Mouse (Mus musculus) adipose tissue, adult 10 weeks (tissue): ENCODE measurements around the gene Trim11. TPM values are rescaled to one million over a fixed set of nuclear protein-coding genes. Genes with fewer than 3 reads are reported as not detected.

Source experiments
- polyA plus RNA-seq: library from polyadenylated mRNA; stranded (reverse); fragments of 350-450 nt; fragmentation: Illumina TruSeq; extraction: RNeasy Lipid Tissue Mini Kit (QIAGEN cat#74804); gene quantifications from one replicate; pipeline ENCODE4 v1.2.3, GENCODE M21; 2014; ENCODE audit warnings: low read depth, low replicate concordance

Gene Trim11
- 24.7 TPM for polyA plus RNA-seq

DNA sequence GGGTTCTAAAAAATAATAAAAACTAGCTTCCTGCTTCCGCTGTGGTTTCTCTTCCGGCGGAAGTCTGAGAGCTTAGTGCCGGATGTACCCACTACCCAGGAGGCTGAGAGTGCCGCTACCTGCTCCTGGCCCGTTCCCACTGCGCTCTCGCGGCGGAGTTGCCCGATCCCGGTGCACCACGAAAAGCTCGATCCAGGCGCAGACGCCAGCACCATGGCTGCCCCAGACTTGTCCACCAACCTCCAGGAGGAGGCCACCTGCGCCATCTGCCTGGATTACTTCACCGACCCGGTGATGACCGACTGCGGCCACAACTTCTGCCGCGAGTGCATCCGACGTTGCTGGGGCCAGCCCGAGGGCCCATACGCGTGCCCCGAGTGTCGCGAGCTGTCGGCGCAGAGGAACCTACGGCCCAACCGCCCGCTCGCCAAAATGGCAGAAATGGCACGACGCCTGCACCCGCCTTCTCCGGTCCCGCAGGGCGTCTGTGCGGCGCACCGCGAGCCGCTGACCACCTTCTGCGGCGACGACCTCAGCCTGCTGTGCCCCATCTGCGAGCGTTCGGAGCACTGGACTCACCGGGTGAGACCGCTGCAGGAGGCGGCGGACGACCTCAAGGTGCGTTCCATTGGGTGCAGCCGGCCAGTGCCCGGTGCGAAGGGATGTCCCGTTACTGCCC, at the start of gene Trim11:
Gene Trim11, plus strand, starts transcription at position 67 of the 679 bp plus-strand sequence.

GRCm38 (mm10) chr11:58938322-58939087, 39.4 kb upstream of the Trim11 start, which contains the start of gene Rnf187:
Rnf187 (minus strand) TSS chr11:58938916.

DNA sequence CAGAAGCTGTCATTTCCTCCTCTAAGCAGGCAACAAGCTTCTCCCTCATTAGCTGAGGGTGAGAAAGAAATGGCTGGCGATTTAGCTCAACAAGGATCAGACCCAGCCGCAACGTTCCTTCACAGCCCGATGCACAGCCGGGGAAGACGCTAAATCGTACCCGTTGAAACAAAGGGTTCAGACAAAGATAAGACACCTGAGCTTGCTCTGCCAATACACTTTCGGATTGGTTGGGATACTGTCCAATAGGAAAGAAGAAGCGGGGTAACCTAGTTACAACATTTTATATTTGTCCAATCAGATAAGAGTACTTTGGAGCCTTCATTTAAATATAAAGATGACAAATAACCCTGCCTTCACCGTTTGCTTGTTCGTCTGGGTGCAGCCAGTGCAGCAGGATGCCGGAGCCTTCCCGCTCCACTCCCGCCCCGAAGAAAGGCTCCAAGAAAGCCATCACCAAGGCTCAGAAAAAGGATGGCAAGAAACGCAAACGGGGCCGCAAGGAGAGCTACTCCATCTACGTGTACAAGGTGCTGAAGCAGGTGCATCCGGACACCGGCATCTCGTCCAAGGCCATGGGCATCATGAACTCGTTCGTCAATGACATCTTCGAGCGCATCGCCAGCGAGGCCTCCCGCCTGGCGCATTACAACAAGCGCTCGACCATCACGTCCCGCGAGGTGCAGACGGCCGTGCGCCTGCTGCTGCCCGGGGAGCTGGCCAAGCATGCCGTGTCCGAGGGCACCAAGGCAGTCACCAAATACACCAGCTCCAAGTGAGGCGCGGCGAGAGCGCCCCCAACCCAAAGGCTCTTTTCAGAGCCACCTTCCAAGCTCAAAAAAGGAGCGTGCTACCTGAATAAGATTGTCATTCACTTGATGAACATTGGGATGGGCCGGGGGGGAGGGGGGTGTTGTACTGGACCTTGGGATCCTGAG, 29.1 kb upstream of the Trim11 start, which contains the start of gene Hist3h2ba:
Gene Hist3h2ba, plus strand, starts transcription at position 379 of the 938 bp plus-strand sequence.

DNA sequence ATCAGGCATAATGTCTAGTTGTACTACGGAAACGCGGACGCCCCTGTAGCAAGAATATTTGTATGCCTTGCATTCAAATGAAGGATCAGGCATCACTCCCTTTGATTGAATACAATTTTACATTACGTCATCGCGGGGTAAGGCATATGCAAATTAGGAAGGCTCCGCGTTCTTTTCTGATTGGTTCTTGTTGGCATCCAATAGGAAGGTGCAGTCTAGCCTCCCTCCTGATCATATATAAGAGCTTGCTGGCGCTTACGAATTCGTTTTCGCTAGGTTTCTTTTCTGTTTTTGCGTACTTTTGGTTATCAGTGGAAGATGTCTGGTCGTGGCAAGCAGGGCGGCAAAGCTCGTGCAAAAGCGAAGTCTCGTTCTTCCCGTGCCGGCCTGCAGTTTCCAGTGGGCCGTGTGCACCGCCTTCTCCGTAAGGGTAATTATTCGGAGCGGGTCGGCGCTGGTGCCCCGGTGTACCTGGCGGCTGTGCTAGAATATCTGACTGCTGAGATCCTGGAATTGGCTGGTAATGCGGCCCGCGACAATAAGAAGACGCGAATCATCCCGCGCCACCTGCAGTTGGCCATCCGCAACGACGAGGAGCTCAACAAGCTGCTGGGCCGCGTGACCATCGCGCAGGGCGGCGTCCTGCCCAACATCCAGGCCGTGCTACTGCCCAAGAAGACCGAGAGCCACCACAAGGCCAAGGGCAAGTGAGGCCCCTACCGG, 23.3 kb upstream of the Trim11 start, which contains the start of the genes Hist3h2a and Trim17:
Gene Hist3h2a, plus strand, starts transcription at position 266 of the 723 bp plus-strand sequence.
Gene Trim17, plus strand, starts transcription at position 266 of the 723 bp plus-strand sequence.

Other genes starting within 250 kb of the Trim11 start
- gene Olfr317, start 238.9 kb upstream of the Trim11 start, polyA plus RNA-seq = not detected
- gene Olfr316, start 225.4 kb upstream of the Trim11 start, polyA plus RNA-seq = not detected
- gene Olfr315, start 204.9 kb upstream of the Trim11 start, polyA plus RNA-seq = not detected
- gene Olfr314, start 195.1 kb upstream of the Trim11 start, polyA plus RNA-seq = not detected
- gene Fam183b, start 176.1 kb upstream of the Trim11 start, polyA plus RNA-seq = 14.7 TPM
- not detected for gene Olfr313, start 163.1 kb upstream of the Trim11 start, polyA plus RNA-seq
- gene Olfr312, start 148.9 kb upstream of the Trim11 start, polyA plus RNA-seq = not detected
- gene Olfr311, start 138.8 kb upstream of the Trim11 start, polyA plus RNA-seq = not detected
- gene Gm12258, start 130.9 kb upstream of the Trim11 start, polyA plus RNA-seq = 8.7 TPM
- 8.6 TPM for gene 2810021J22Rik, start 110.9 kb upstream of the Trim11 start, polyA plus RNA-seq
- 6.2 TPM for gene Zfp39, start 73.9 kb upstream of the Trim11 start, polyA plus RNA-seq
- 0.21 TPM for gene Btnl10, start 60.2 kb upstream of the Trim11 start, polyA plus RNA-seq
- 80.5 TPM for gene Rnf187, start 39.2 kb upstream of the Trim11 start, polyA plus RNA-seq
- gene Hist3h2ba, start 29.2 kb upstream of the Trim11 start, polyA plus RNA-seq = 1.9 TPM
- 13.9 TPM for gene Hist3h2a, start 23.4 kb upstream of the Trim11 start, polyA plus RNA-seq
- gene Trim17, start 23.4 kb upstream of the Trim11 start, polyA plus RNA-seq = 2.5 TPM
- 0.27 TPM for gene Obscn, start 158.3 kb downstream of the Trim11 start, polyA plus RNA-seq
- 4.8 TPM for gene Iba57, start 185.6 kb downstream of the Trim11 start, polyA plus RNA-seq
- 2.7 TPM for gene Gjc2, start 205.1 kb downstream of the Trim11 start, polyA plus RNA-seq
- 107 TPM for gene Guk1, start 214.1 kb downstream of the Trim11 start, polyA plus RNA-seq
- 44.6 TPM for gene Mrpl55, start 224.4 kb downstream of the Trim11 start, polyA plus RNA-seq
- gene 2310033P09Rik, start 230.2 kb downstream of the Trim11 start, polyA plus RNA-seq = 26.6 TPM